ENCODE assay signal across 13 mouse cellular contexts in genomic region chr11:109039792-109040518, GRCm38 (mm10).
DNase-seq lines count a peak whose midpoint lies in the region; ATAC-seq and TF ChIP-seq lines count a peak whose summit lies in the region.
"Had no signal": no experiment of that assay in that cellular context is flagged by ENCODE, and none has a peak within 500 bp of the region (broad histone marks: within the 10 kb centered on the region; RNA-seq: fewer than 3 reads in every experiment).

No protein-coding gene starts in this region.

- no peak for TF ChIP-seq CTCF in liver, postnatal 0 days (IDR thresholded peaks at IDR 0.05; ENCODE audit: low read depth)

- 44% methylated on average over 6 of the region's 6 CpGs for WGBS in forebrain, embryonic 13.5 days
- WGBS in forebrain, embryonic 12.5 days, result 53% methylated on average over 6 of the region's 6 CpGs
- 79% methylated on average over 6 of the region's 6 CpGs for WGBS in liver, postnatal 0 days (ENCODE audit: insufficient replicate concordance)
- 85% methylated on average over 6 of the region's 6 CpGs for WGBS in liver, embryonic 11.5 days

- H3K27me3 ChIP-seq in forebrain, embryonic 13.5 days, result no peaks in the 10 kb centered on the region
- no peaks in the 10 kb centered on the region; the same call in 1 of the 2 replicates for H3K27me3 ChIP-seq in forebrain, embryonic 12.5 days
- no peaks in the 10 kb centered on the region for H3K27me3 ChIP-seq in liver, postnatal 0 days (ENCODE audit: insufficient read depth, low read length)
- H3K27me3 ChIP-seq in liver, embryonic 11.5 days (replicated peaks; ENCODE audit: control insufficient read depth, insufficient read depth, low read length), result no peaks in the 10 kb centered on the region

- TF ChIP-seq EP300 in liver, postnatal 0 days (IDR thresholded peaks at IDR 0.05; ENCODE audit: low read depth), result no peak

- no peak overlapping the region for H3K4me2 ChIP-seq in forebrain, embryonic 13.5 days
- H3K4me2 ChIP-seq in forebrain, embryonic 12.5 days, result no peak overlapping the region
- no peak overlapping the region for H3K4me2 ChIP-seq in liver, postnatal 0 days (ENCODE audit: low read depth, low read length)
- H3K4me2 ChIP-seq in liver, embryonic 11.5 days, result no peak overlapping the region

- peaks cover 17% of the 10 kb centered on the region for H3K4me1 ChIP-seq in forebrain, embryonic 13.5 days
- H3K4me1 ChIP-seq in forebrain, embryonic 12.5 days, result peaks cover 6% of the 10 kb centered on the region
- H3K4me1 ChIP-seq in liver, postnatal 0 days (ENCODE audit: insufficient read depth), result no peaks in the 10 kb centered on the region
- no peaks in the 10 kb centered on the region for H3K4me1 ChIP-seq in liver, embryonic 11.5 days (replicated peaks; ENCODE audit: control insufficient read depth, insufficient read depth, low read length)

- no peaks in the 10 kb centered on the region for H3K36me3 ChIP-seq in forebrain, embryonic 13.5 days (ENCODE audit: poor library complexity, severe bottlenecking)
- no peaks in the 10 kb centered on the region for H3K36me3 ChIP-seq in forebrain, embryonic 12.5 days (replicated peaks)
- no peaks in the 10 kb centered on the region for H3K36me3 ChIP-seq in liver, postnatal 0 days (replicated peaks; ENCODE audit: insufficient read depth, low read length)
- H3K36me3 ChIP-seq in liver, embryonic 11.5 days (ENCODE audit: control insufficient read depth, insufficient read depth, low read length), result no peaks in the 10 kb centered on the region

- H3K9ac ChIP-seq in forebrain, embryonic 13.5 days, result no peak overlapping the region
- no peak overlapping the region for H3K9ac ChIP-seq in forebrain, embryonic 12.5 days
- H3K9ac ChIP-seq in liver, postnatal 0 days (replicated peaks), result no peak overlapping the region
- H3K9ac ChIP-seq in liver, embryonic 11.5 days (ENCODE audit: low read depth, low read length), result no peak overlapping the region

- H3K27ac ChIP-seq in forebrain, embryonic 13.5 days, result 0 out of 2 replicates have a peak overlapping the region, but pooled peaks have one; percentile 4
- H3K27ac ChIP-seq in forebrain, embryonic 12.5 days, result no peak overlapping the region
- H3K27ac ChIP-seq in liver, postnatal 0 days (ENCODE audit: low read depth), result no peak overlapping the region
- H3K27ac ChIP-seq in liver, embryonic 11.5 days (ENCODE audit: low read depth, low read length), result no peak overlapping the region
- H3K27ac ChIP-seq: layer of hippocampus, adult 2 months had no signal

- no peaks in the 10 kb centered on the region for H3K9me3 ChIP-seq in forebrain, embryonic 13.5 days (replicated peaks)
- H3K9me3 ChIP-seq in forebrain, embryonic 12.5 days, result no peaks in the 10 kb centered on the region
- H3K9me3 ChIP-seq in liver, postnatal 0 days (ENCODE audit: low read length), result no peaks in the 10 kb centered on the region
- H3K9me3 ChIP-seq in liver, embryonic 11.5 days (ENCODE audit: control insufficient read depth, low read length), result no peaks in the 10 kb centered on the region

- no peak overlapping the region for H3K4me3 ChIP-seq in forebrain, embryonic 13.5 days
- H3K4me3 ChIP-seq in forebrain, embryonic 12.5 days (replicated peaks), result no peak overlapping the region
- H3K4me3 ChIP-seq in liver, postnatal 0 days (ENCODE audit: low read depth, low read length), result no peak overlapping the region
- H3K4me3 ChIP-seq in liver, embryonic 11.5 days (ENCODE audit: low read depth, low read length), result no peak overlapping the region
- H3K4me3 ChIP-seq: layer of hippocampus, adult 2 months had no signal

- peak; percentile 54 to 65 for DNase-seq in adrenal gland, adult (ENCODE audit: inconsistent age in 2 of 2, low spot score in 1 of 2)
- DNase-seq in adrenal gland, postnatal 25 days, result no peak
- peak; percentile 4 for DNase-seq in liver, postnatal 0 days
- DNase-seq in liver, embryonic 11.5 days (ENCODE audit: low spot score), result no peak
- peak; percentile 9 for DNase-seq in brain, adult 2 months (ENCODE audit: low read depth, low spot score)
- DNase-seq in gastrocnemius, postnatal 10 days, result no peak
- DNase-seq: liver; right cerebral cortex, adult 18-20 months; spleen, adult 18-20 months; thymus, postnatal 36 days had no signal

- no peak for ATAC-seq in forebrain, embryonic 13.5 days
- ATAC-seq in forebrain, embryonic 12.5 days (ENCODE audit: low FRiP score), result no peak
- no peak for ATAC-seq in liver, postnatal 0 days
- no peak for ATAC-seq in liver, embryonic 11.5 days (replicated peaks; ENCODE audit: low FRiP score)

Comparison
In these comparisons a context has a peak if more than half of its experiments do, and no peak if none do; other contexts are left out.
1. DNase-seq: peak in adrenal gland, adult (2 of 2), liver, postnatal 0 days (single experiment) and brain, adult 2 months (single experiment); none in adrenal gland, postnatal 25 days (single experiment), liver, embryonic 11.5 days (single experiment) and gastrocnemius, postnatal 10 days (single experiment).